Mouse (Mus musculus) forebrain, postnatal 0 days (tissue): ENCODE data around the gene Gm44579. TPM values are rescaled to one million over a fixed set of nuclear protein-coding genes. Genes with fewer than 3 reads are reported as not detected.

Experiments
- ATAC-seq: fragments of 200-750 bp; cut with Nextera tagmentation; 2 replicates; pipeline ENCODE4 v1.8.0; 2017; ENCODE audit warnings: mild to moderate bottlenecking, moderate library complexity
- DNase-seq: peaks from one replicate; pipeline ENCODE4 v3.0.0-alpha.2; 2015
- H3K27ac ChIP-seq: fragments of 300-500 bp; sonication (generic); 2 replicates; pipeline ENCODE4 v1.5.1; 2014; ENCODE audit warnings: low read depth, mild to moderate bottlenecking, antibody characterized with exemption, low read length, moderate library complexity, mixed read lengths
- H3K27me3 ChIP-seq: fragments of 300-500 bp; sonication (generic); 2 replicates; pipeline ENCODE4 v1.6.1; 2014; ENCODE audit warnings: mild to moderate bottlenecking, low read length, mixed read lengths; ENCODE audit not compliant: insufficient read depth
- H3K36me3 ChIP-seq: fragments of 300-500 bp; sonication (generic); 2 replicates; pipeline ENCODE4 v1.6.1; 2014; ENCODE audit warnings: mild to moderate bottlenecking, moderate library complexity; ENCODE audit not compliant: insufficient read depth
- H3K4me1 ChIP-seq: fragments of 300-500 bp; sonication (generic); 2 replicates; pipeline ENCODE4 v1.6.1; 2014; ENCODE audit warnings: antibody characterized with exemption; ENCODE audit not compliant: insufficient read depth
- H3K4me2 ChIP-seq: fragments of 300-500 bp; sonication (generic); 2 replicates; pipeline ENCODE4 v1.6.1; 2014; ENCODE audit warnings: low read depth, mild to moderate bottlenecking, moderate library complexity
- H3K4me3 ChIP-seq: fragments of 300-500 bp; sonication (generic); 2 replicates; pipeline ENCODE4 v1.5.1; 2014; ENCODE audit warnings: low read depth, low read length, mixed read lengths
- H3K9ac ChIP-seq: fragments of 300-500 bp; sonication (generic); 2 replicates; pipeline ENCODE4 v1.6.1; 2014; ENCODE audit warnings: mild to moderate bottlenecking
- H3K9me3 ChIP-seq: fragments of 300-500 bp; sonication (generic); 2 replicates; pipeline ENCODE4 v1.6.1; 2016; ENCODE audit warnings: low read length
- CTCF ChIP-seq: sonication (generic); IDR thresholded peaks from 2 replicates; pipeline ENCODE4 v1.5.1; 2016; ENCODE audit warnings: antibody characterized with exemption, control low read depth, low read depth
- WGBS: fragments of 180-500 bp; shearing (Covaris S2); extraction: QIAGEN DNeasy Blood & Tissue Kit; methylation state at CpG from one replicate; pipeline ENCODE4 v1.1.7; 2014; 5-methylcytosine and 5-hydroxymethylcytosine counted together
- polyA plus RNA-seq: library from polyadenylated mRNA; unstranded; fragments of >200 nt; fragmentation: Nextera tagmentation; extraction: Ambion mirVana; gene quantifications from 2 replicates; pipeline ENCODE4 v1.2.1, GENCODE M21; 2015
- total RNA-seq: library from RNA; depleted of rRNA; stranded (reverse); fragments of >200 nt; gene quantifications from 2 replicates; pipeline ENCODE4 v1.2.3, GENCODE M21; 2014

Gene Gm44579
- total and polyA plus RNA-seq, 2 experiments from 2014 or later, result 0.15 to 0.29 TPM

DNA sequence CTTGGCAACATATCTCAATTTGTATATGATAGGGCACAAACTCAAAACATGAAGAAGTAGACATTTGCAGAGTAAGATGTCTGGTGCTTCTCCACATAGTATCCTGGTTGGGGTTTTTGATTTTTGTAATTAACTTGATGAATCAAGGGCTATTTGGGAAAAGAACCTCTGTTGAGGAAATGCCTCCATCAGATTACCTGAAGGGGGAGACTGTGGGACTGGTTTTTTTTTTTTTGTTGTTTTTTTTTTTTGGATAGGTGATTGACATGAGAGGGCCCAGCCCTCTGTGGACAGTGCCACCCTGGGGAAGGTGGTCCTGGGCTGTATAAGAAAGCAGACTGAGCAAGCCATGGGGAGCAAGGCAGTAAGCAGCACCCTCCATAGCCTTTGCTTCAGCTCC is 1.6 kb upstream of the Gm44579 start:
- Histone ChIP-seq H3K4me3 (no peak overlapping the region), H3K9me3 (no peaks in the 10 kb centered on the region), H3K9ac (no peak overlapping the region), H3K27me3 (no peaks in the 10 kb centered on the region), H3K4me1 (no peaks in the 10 kb centered on the region), H3K27ac (no peak overlapping the region), H3K36me3 (no peaks in the 10 kb centered on the region), H3K4me2 (no peak overlapping the region)
- ATAC-seq (no peak), DNase-seq (no peak)
- no peak for TF ChIP-seq CTCF

DNA sequence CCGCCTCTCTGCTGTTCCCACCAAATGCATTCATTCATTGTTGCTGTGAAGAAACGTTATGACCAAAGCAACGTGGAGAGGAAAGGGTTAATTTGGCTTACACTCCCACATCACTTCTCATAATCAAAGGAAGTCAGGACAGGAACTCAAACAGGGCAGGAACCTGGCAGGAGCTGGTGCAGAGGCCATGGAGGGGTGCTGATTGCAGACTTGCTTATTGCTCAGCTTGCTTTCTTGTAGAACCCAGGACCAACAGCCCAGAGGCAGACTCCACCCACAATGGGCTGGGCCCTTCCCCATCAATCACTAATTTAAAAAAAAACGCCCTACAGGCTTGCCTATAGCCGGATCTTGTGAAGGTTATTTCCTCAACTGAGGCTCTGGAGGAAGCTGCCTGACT is 6.6 kb downstream of the Gm44579 start:
- no peak for TF ChIP-seq CTCF
- no peak for DNase-seq
- no peak overlapping the region for H3K4me2 ChIP-seq
- no peaks in the 10 kb centered on the region for H3K9me3 ChIP-seq
- H3K4me3 ChIP-seq, result no peak overlapping the region
- no peaks in the 10 kb centered on the region for H3K36me3 ChIP-seq
- H3K4me1 ChIP-seq, result no peaks in the 10 kb centered on the region
- H3K9ac ChIP-seq, result no peak overlapping the region
- H3K27ac ChIP-seq, result no peak overlapping the region
- no peaks in the 10 kb centered on the region for H3K27me3 ChIP-seq
- ATAC-seq, result no peak
- 69% methylated on average over 5 of the region's 5 CpGs for WGBS

DNA sequence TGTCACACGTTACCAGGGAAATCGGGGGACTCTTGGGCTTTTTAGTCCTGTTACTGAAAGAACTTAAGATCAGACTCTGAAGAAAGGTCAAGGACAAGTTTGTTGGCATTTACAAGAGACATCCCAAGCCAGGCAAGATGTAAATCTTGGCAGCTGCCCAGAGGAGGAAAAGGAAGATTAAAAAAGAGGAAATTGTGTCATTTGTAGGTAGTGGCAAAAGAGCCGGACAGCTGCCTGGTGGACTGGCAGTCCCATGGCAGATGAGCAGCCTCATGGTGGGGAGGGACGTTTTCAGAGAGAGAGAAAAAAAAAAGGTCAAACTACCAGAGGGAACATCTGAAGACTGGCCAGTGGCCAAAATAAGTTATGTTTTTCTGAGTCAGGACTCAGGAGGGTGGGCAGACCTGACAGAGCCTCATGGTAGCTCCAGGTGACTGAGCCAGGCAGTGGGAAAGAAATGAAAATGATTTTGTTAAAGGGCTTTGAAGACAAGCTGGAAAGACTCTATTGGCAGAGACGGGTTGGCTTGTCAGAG is 7.4 kb downstream of the Gm44579 start:
- WGBS, result 79% methylated on average over 5 of the region's 5 CpGs

DNA sequence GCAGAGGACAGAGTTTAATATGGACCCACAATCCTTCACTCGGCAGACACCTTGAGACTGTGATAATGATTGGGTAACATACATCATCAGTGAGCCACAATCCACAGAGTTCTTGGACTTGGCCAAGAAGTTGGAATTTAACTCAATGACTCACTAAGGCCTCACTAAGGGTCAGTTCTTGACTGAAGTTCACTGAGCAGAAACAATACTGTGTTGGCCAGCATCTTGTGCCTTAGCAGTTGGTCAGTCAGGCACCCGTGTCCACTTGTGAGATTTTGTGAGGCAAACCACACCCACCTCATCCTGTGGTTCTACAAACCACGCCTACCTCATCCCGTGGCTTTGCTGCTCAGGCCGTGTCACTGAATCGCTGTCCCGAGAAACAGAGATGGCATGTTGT is 11.1 kb downstream of the Gm44579 start:
- Histone ChIP-seq H3K36me3 (no peaks in the 10 kb centered on the region), H3K27ac (no peak overlapping the region), H3K4me2 (no peak overlapping the region), H3K9ac (no peak overlapping the region), H3K4me1 (no peaks in the 10 kb centered on the region), H3K27me3 (no peaks in the 10 kb centered on the region), H3K4me3 (no peak overlapping the region), H3K9me3 (no peaks in the 10 kb centered on the region)
- WGBS, result 84% methylated on average over 7 of the region's 7 CpGs
- DNase-seq (no peak), ATAC-seq (no peak)
- TF ChIP-seq CTCF, result no peak

More for the DNA sequence above, 7.4 kb downstream of the Gm44579 start:
- DNase-seq (no peak), ATAC-seq (no peak)
- H3K4me2 ChIP-seq, result no peak overlapping the region
- H3K27me3 ChIP-seq, result no peaks in the 10 kb centered on the region
- H3K36me3 ChIP-seq, result no peaks in the 10 kb centered on the region
- H3K27ac ChIP-seq, result no peak overlapping the region
- H3K4me1 ChIP-seq, result no peaks in the 10 kb centered on the region
- TF ChIP-seq CTCF, result no peak
- H3K9ac ChIP-seq, result no peak overlapping the region
- H3K9me3 ChIP-seq, result no peaks in the 10 kb centered on the region
- no peak overlapping the region for H3K4me3 ChIP-seq

DNA sequence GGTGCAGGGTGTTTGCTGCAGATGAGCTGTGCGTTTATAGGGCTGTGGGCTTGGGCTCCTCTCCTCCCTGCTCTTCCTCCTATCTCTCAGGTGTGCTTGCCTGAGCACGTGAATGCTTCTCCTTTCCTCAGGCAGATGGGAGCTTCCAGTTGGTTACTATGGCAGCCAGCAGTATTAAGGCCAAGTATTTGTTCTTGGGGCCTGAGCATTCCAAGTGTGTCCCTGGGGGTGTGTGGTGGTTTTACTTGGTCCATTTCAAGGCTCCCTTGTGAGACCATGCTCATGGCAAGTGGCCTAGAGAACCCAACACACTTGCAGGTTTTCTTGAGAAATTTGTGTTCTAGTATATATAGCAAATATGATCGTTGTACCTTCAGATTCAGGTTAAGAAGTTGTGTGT is 25.3 kb downstream of the Gm44579 start, which contains the start of gene Olfr288:
Olfr288 (minus strand) TSS at position 101 of the 400 bp plus-strand sequence.
- no peak within 1 kb of the TSS for H3K4me3 ChIP-seq
- H3K9ac ChIP-seq, result no peak within 1 kb of the TSS
- no peaks in the 10 kb centered on the region for H3K9me3 ChIP-seq
- H3K4me1 ChIP-seq, result no peaks in the 10 kb centered on the region
- no peaks in the 10 kb centered on the region for H3K36me3 ChIP-seq
- WGBS, result 56% methylated on average over 3 of the region's 3 CpGs
- no peak within 1 kb of the TSS for H3K27ac ChIP-seq
- TF ChIP-seq CTCF, result no peak
- DNase-seq, result no peak
- no peak for ATAC-seq
- H3K27me3 ChIP-seq, result no peaks in the 10 kb centered on the region
- H3K4me2 ChIP-seq, result no peak within 1 kb of the TSS

DNA sequence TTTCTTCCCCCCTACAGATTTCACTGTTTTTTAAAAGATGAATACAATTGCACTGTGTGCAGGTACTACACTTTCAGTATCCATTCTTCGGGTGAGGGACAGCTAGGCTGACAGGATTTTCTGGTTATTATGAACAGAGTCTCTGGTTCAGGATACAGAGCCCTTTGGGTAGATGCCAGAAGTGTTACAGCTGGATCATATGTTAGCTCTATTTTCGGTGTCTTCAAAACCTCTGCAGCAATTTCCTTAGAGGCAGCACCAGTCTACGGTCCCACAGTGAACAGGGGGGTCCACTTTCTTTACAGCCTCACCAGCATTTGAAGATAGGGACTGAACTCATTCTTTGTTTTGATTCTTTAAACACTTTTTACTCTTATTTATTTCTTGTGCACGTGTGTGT is 36.3 kb downstream of the Gm44579 start:
- Histone ChIP-seq H3K4me2 (no peak overlapping the region), H3K36me3 (no peaks in the 10 kb centered on the region), H3K9ac (no peak overlapping the region), H3K4me1 (no peaks in the 10 kb centered on the region), H3K27me3 (no peaks in the 10 kb centered on the region), H3K27ac (no peak overlapping the region), H3K9me3 (no peaks in the 10 kb centered on the region), H3K4me3 (no peak overlapping the region)
- WGBS, result 73% methylated on average over 4 of the region's 4 CpGs
- ATAC-seq (no peak), DNase-seq (no peak)
- TF ChIP-seq CTCF, result no peak

DNA sequence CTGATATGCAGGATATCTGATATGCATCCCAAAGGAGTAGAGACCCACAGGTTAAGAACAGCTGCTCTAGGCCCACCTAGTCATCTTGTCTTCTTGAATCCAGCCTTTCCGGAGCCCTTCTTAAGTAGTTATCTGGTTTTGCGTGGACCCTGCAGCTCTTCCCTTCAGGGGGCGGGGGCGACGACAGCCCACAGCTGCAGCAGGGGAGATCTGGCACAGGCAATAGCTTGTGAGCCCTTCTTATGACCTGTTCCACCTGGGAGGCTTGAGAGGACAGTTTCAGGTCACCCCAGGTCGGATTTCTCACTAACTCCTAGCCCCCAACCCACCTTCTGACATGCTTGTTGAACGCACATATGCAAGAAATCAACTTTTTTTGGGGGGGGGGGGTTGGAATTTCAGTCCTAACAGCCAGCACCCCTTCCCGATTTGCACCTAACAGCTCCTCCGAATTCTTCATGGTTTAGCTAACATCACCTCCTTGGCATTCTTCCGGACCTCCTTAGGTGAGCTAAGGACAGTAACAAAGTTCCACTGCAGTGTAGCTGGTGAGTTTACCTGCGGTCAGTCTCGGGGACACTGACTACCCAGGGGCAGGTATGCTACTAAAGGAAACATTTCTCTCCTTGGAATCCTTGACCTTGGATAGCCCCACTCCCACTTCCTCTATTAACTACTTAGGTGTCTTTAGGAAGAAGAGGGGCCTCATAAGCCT is 38.8 kb downstream of the Gm44579 start:
- Histone ChIP-seq H3K9ac (no peak overlapping the region), H3K27ac (no peak overlapping the region), H3K4me2 (peak overlapping the region; percentile 63; the same call in 1 of the 2 replicates), H3K4me1 (no peaks in the 10 kb centered on the region), H3K4me3 (no peak overlapping the region), H3K9me3 (no peaks in the 10 kb centered on the region), H3K36me3 (no peaks in the 10 kb centered on the region), H3K27me3 (no peaks in the 10 kb centered on the region)
- no peak for TF ChIP-seq CTCF
- ATAC-seq, result no peak
- 73% methylated on average over 12 of the region's 12 CpGs for WGBS
- DNase-seq, result no peak
